Mouse (Mus musculus): Measurements from ENCODE around the gene Dnm3. TPM values are rescaled to one million over a fixed set of nuclear protein-coding genes. Genes with fewer than 3 reads are reported as not detected.

The Dnm3 gene
- polyA plus RNA-seq, 1 experiment from 2014 or later: 1.6 TPM

DNA sequence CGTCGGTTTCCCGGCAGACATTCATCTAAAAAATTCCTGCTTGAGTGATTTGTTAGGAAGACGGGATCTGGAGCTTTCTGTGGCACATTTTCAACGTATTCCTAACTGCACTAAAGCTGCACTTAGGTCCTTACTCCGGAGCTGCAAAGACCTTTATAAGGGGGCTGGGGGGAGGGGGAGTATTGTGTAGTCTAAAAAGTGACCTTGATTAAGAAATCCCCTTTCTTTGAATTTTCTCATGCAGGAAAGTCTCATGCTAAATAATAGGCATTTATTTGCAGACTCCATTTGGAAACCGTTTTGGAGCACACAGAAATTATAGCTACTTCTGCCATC is 270.2 kb downstream of the Dnm3 start:
- whole genome bisulfite sequencing: 47% methylated on average over 7 of the region's 7 CpGs
- no peak for ATAC-seq (ENCODE audit: insufficient number of reproducible peaks, insufficient read depth, low FRiP score, low read depth)
- H3K9ac ChIP-seq (ENCODE audit: low read length): no peak overlapping the region; the same call in 1 of the 2 replicates
- H3K4me3 ChIP-seq (ENCODE audit: control insufficient read depth in 1 of 2, insufficient read depth in 1 of 2, low read depth in 1 of 2, low read length in 2 of 2): peak overlapping the region in 1 of 2 experiments; percentile 12; a peak in 1 of 4 replicates
- no peaks in the 10 kb centered on the region for H3K27me3 ChIP-seq (ENCODE audit: control insufficient read depth, insufficient read depth, low read length)
- peak overlapping the region; percentile 71 to 78 for H3K27ac ChIP-seq (replicated peaks in 1 of 2; ENCODE audit: control insufficient read depth in 1 of 2, insufficient read depth in 1 of 2, low read depth in 2 of 2, low read length in 2 of 2)
- peaks cover 11 to 21% of the 10 kb centered on the region in 2 experiments for H3K4me1 ChIP-seq (ENCODE audit: control insufficient read depth in 2 of 2, insufficient read depth in 2 of 2, low read length in 2 of 2)
- H3K36me3 ChIP-seq (ENCODE audit: control insufficient read depth, insufficient read depth, low read length): no peaks in the 10 kb centered on the region
- peak overlapping the region; percentile 53 for H3K4me2 ChIP-seq (ENCODE audit: low read length)
- H3K9me3 ChIP-seq (ENCODE audit: control insufficient read depth, low read length): no peaks in the 10 kb centered on the region

DNA sequence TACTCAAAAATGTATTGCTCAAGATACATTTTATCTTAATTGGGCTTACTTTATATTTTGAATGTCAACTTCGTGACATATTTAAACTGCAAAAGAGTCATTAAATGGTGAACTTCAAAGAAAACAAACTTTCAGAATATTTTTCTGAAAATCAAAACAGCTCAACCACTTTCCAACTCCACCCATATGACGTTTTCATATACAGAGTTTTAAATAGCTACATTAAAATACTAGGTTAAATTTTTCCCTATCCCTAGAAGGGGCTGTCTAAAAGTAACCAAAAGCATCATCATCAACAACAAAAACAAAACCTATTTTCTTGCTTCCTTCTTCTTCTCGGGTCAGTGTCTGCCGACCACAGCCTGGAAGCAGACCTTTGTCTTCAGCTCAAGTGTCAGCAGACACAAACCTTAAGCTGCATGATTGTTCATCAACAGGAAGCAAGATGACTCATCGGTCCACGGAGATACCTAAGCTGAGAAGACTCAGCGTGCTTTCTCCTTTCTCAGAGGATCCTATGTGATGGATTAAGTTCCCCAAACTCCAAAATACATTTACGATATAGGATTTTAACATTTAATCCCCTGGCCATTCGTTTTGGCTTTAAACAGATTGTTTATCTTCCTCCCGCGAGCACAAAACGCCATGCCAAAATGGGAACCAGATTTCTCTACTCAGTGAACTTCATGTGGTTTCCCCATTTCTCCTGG is 270.7 kb downstream of the Dnm3 start:
- H3K9ac ChIP-seq (ENCODE audit: low read length): no peak overlapping the region; the same call in 1 of the 2 replicates
- H3K27me3 ChIP-seq (ENCODE audit: control insufficient read depth, insufficient read depth, low read length): no peaks in the 10 kb centered on the region
- H3K4me1 ChIP-seq (ENCODE audit: control insufficient read depth in 2 of 2, insufficient read depth in 2 of 2, low read length in 2 of 2): peaks cover 11 to 21% of the 10 kb centered on the region in 2 experiments
- H3K9me3 ChIP-seq (ENCODE audit: control insufficient read depth, low read length): no peaks in the 10 kb centered on the region
- H3K4me2 ChIP-seq (ENCODE audit: low read length): peak overlapping the region; percentile 53
- H3K36me3 ChIP-seq (ENCODE audit: control insufficient read depth, insufficient read depth, low read length): no peaks in the 10 kb centered on the region
- peak overlapping the region in 1 of 2 experiments; percentile 12; a peak in 1 of 4 replicates for H3K4me3 ChIP-seq (ENCODE audit: control insufficient read depth in 1 of 2, insufficient read depth in 1 of 2, low read depth in 1 of 2, low read length in 2 of 2)
- ATAC-seq (ENCODE audit: insufficient number of reproducible peaks, insufficient read depth, low FRiP score, low read depth): no peak
- H3K27ac ChIP-seq (replicated peaks in 1 of 2; ENCODE audit: control insufficient read depth in 1 of 2, insufficient read depth in 1 of 2, low read depth in 2 of 2, low read length in 2 of 2): peak overlapping the region; percentile 71 to 78
- 36% methylated on average over 12 of the region's 12 CpGs for WGBS

DNA sequence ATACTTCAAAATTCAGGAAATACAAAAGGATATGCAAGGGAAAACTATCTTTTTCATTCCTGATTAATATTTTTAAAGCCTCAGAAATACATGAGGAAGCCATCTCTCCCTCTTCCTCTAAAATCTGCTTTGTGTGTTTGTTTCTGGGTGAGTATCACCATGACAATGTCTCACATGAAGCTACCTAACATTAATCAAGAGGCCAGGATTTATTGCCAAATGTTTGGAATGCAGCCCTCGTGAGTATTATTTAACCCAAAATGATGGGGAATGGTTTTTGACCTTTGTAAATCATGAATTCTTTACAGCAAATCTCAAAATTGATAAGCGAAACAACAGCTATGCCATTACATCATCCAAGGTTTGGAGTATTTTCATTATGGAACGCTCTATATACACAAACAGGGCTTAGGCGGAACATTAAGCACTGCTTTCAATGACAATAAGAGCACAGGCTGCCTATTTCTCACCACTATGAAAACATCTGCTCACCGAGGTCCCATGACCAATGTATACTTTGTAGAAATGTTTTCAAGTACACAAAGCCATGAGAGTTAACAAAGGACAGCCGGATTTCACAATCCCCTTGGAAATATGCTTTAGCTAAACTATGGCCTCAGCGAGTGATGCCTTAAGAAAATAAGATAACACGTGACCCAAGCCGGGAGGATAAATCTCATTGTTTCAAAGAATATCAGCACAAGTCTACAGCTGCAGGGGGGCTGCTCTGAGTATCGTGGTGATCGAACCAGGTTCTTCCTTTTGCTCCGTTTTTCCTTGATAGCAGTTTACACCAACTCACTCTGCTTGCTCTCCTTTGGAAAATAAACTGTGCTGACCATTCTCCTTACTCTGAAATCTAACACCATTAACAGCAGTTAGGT is 275.1 kb downstream of the Dnm3 start:
- Histone ChIP-seq H3K4me2 (ENCODE audit: low read length) (no peak overlapping the region), H3K36me3 (ENCODE audit: control insufficient read depth, insufficient read depth, low read length) (no peaks in the 10 kb centered on the region), H3K9me3 (ENCODE audit: control insufficient read depth, low read length) (no peaks in the 10 kb centered on the region), H3K27me3 (ENCODE audit: control insufficient read depth, insufficient read depth, low read length) (no peaks in the 10 kb centered on the region), H3K27ac (replicated peaks in 1 of 2; ENCODE audit: control insufficient read depth in 1 of 2, insufficient read depth in 1 of 2, low read depth in 2 of 2, low read length in 2 of 2) (0 out of 4 replicates have a peak overlapping the region, but pooled peaks of 1 of the 2 experiments have one; percentile 2), H3K4me3 (ENCODE audit: control insufficient read depth in 1 of 2, insufficient read depth in 1 of 2, low read depth in 1 of 2, low read length in 2 of 2) (no peak overlapping the region), H3K9ac (ENCODE audit: low read length) (no peak overlapping the region), H3K4me1 (ENCODE audit: control insufficient read depth in 2 of 2, insufficient read depth in 2 of 2, low read length in 2 of 2) (peaks cover 11 to 18% of the 10 kb centered on the region in 2 experiments)
- 58% methylated on average over 12 of the region's 12 CpGs for WGBS
- no peak for ATAC-seq (ENCODE audit: insufficient number of reproducible peaks, insufficient read depth, low FRiP score, low read depth)

GRCm38 (mm10) chr1:162200446-162200845 is 277.4 kb downstream of the Dnm3 start:
- H3K4me1 ChIP-seq (ENCODE audit: control insufficient read depth in 2 of 2, insufficient read depth in 2 of 2, low read length in 2 of 2): peaks cover 12 to 24% of the 10 kb centered on the region in 2 experiments
- no peak overlapping the region for H3K4me2 ChIP-seq (ENCODE audit: low read length)
- ATAC-seq (ENCODE audit: insufficient number of reproducible peaks, insufficient read depth, low FRiP score, low read depth): no peak
- H3K36me3 ChIP-seq (ENCODE audit: control insufficient read depth, insufficient read depth, low read length): no peaks in the 10 kb centered on the region
- H3K4me3 ChIP-seq (ENCODE audit: control insufficient read depth in 1 of 2, insufficient read depth in 1 of 2, low read depth in 1 of 2, low read length in 2 of 2): no peak overlapping the region
- H3K9me3 ChIP-seq (ENCODE audit: control insufficient read depth, low read length): no peaks in the 10 kb centered on the region
- 44% methylated on average over 6 of the region's 6 CpGs for WGBS
- peak overlapping the region in 1 of 2 experiments; percentile 20; a peak in 1 of 4 replicates for H3K27ac ChIP-seq (replicated peaks in 1 of 2; ENCODE audit: control insufficient read depth in 1 of 2, insufficient read depth in 1 of 2, low read depth in 2 of 2, low read length in 2 of 2)
- no peaks in the 10 kb centered on the region for H3K27me3 ChIP-seq (ENCODE audit: control insufficient read depth, insufficient read depth, low read length)
- no peak overlapping the region for H3K9ac ChIP-seq (ENCODE audit: low read length)

DNA sequence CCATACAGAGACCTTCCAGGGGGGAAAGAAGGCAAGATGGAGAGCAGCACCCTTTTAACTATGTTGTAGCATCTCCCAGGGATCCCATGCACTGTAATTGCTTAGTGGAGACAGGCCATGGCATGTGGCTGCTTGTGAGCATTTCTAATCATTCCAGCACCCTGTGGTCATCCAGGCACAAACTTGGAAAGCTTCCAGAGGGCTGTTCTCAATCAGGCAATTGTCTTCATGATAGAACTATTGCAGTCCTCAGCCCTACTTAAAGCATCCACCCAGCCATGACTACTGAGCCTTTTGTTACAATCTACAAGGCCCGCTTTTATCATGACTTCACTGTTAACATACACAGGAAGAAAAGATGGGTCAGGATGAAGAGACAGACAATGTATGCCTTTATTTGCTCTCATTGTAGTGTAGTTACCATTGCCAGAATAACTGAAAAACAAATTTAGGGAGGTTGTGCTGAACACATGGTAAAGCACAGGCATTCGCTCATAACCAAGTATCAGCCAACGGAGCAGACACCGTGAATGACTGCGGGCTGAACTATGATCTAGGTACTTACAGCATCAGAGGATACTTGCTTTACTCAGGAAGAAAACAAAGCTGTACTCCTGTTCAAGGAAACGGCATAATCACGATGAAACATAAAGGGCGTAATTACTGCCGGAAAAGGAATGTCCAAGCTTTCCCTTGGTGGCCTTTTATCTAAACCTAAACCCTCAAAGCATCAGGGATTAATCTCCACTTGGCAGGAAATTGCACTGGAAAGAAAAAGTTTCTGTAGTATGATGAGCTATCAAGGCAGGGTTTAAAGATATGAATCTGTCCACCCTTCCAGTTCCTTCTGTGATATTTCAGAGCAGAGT is 280.8 kb downstream of the Dnm3 start:
- Histone ChIP-seq H3K9me3 (ENCODE audit: control insufficient read depth, low read length) (no peaks in the 10 kb centered on the region), H3K4me3 (ENCODE audit: control insufficient read depth in 1 of 2, insufficient read depth in 1 of 2, low read depth in 1 of 2, low read length in 2 of 2) (no peak overlapping the region), H3K36me3 (ENCODE audit: control insufficient read depth, insufficient read depth, low read length) (no peaks in the 10 kb centered on the region), H3K9ac (ENCODE audit: low read length) (no peak overlapping the region), H3K27ac (replicated peaks in 1 of 2; ENCODE audit: control insufficient read depth in 1 of 2, insufficient read depth in 1 of 2, low read depth in 2 of 2, low read length in 2 of 2) (no peak overlapping the region), H3K27me3 (ENCODE audit: control insufficient read depth, insufficient read depth, low read length) (no peaks in the 10 kb centered on the region), H3K4me1 (ENCODE audit: control insufficient read depth in 2 of 2, insufficient read depth in 2 of 2, low read length in 2 of 2) (peaks cover 12 to 24% of the 10 kb centered on the region in 2 experiments), H3K4me2 (ENCODE audit: low read length) (no peak overlapping the region)
- WGBS: 56% methylated on average over 9 of the region's 9 CpGs
- no peak for ATAC-seq (ENCODE audit: insufficient number of reproducible peaks, insufficient read depth, low FRiP score, low read depth)

GRCm38 (mm10) chr1:162188744-162189143 is 289.1 kb downstream of the Dnm3 start:
- 85% methylated on average over 4 of the region's 4 CpGs for WGBS
- no peaks in the 10 kb centered on the region for H3K27me3 ChIP-seq (ENCODE audit: control insufficient read depth, insufficient read depth, low read length)
- no peaks in the 10 kb centered on the region for H3K36me3 ChIP-seq (ENCODE audit: control insufficient read depth, insufficient read depth, low read length)
- no peak overlapping the region for H3K4me2 ChIP-seq (ENCODE audit: low read length)
- H3K9me3 ChIP-seq (ENCODE audit: control insufficient read depth, low read length): no peaks in the 10 kb centered on the region
- 0 out of 4 replicates have a peak overlapping the region, but pooled peaks of 1 of the 2 experiments have one; percentile 78 for H3K27ac ChIP-seq (replicated peaks in 1 of 2; ENCODE audit: control insufficient read depth in 1 of 2, insufficient read depth in 1 of 2, low read depth in 2 of 2, low read length in 2 of 2)
- no peak overlapping the region for H3K9ac ChIP-seq (ENCODE audit: low read length)
- no peak for ATAC-seq (ENCODE audit: insufficient number of reproducible peaks, insufficient read depth, low FRiP score, low read depth)
- no peak overlapping the region for H3K4me3 ChIP-seq (ENCODE audit: control insufficient read depth in 1 of 2, insufficient read depth in 1 of 2, low read depth in 1 of 2, low read length in 2 of 2)
- peaks cover 13 to 21% of the 10 kb centered on the region in 2 experiments for H3K4me1 ChIP-seq (ENCODE audit: control insufficient read depth in 2 of 2, insufficient read depth in 2 of 2, low read length in 2 of 2)
